Mouse (Mus musculus): ENCODE measurements around the gene Slc25a54. TPM values are rescaled to one million over a fixed set of nuclear protein-coding genes. Genes with fewer than 3 reads are reported as not detected.

Slc25a54 gene
- polyA plus RNA-seq, 1 experiment, result not detected

DNA sequence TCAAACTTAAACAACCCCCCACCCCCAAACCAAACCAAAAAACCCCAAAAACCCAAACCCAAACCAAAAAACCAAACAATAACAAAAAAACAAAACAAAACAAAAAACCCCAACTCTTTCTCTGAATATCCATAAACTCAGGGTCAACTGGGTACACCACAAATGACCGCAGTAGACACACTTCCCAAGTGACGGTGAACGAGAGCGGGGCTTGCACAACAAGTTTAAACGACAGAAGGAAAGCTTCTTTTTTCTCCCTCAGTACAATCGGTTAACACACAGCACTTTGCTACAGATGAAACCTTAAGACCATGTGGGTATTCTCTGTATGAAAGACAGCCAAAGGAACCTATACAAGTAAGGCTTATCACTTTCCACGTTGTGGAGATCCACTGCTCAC is 17.9 kb upstream of the Slc25a54 start:
- no peaks in the 10 kb centered on the region for H3K36me3 ChIP-seq (ENCODE audit: control insufficient read depth, insufficient read depth, low read length, poor library complexity, severe bottlenecking)
- H3K27me3 ChIP-seq (ENCODE audit: control insufficient read depth, insufficient read depth, low read length, poor library complexity, severe bottlenecking), result no peaks in the 10 kb centered on the region
- H3K4me3 ChIP-seq (ENCODE audit: low read depth, low read length), result no peak overlapping the region
- no peaks in the 10 kb centered on the region for H3K9me3 ChIP-seq (replicated peaks; ENCODE audit: control insufficient read depth, insufficient read depth, low read length, poor library complexity, severe bottlenecking)
- H3K9ac ChIP-seq (ENCODE audit: low read depth, poor library complexity, severe bottlenecking), result no peak overlapping the region
- H3K4me1 ChIP-seq (ENCODE audit: control insufficient read depth, insufficient read depth, low read length), result no peaks in the 10 kb centered on the region
- TF ChIP-seq CTCF (IDR thresholded peaks at IDR 0.05; ENCODE audit: low read depth, low read length) (no peak), POLR2A (IDR thresholded peaks at IDR 0.05; ENCODE audit: insufficient read depth, low read length) (no peak)
- no peak overlapping the region for H3K27ac ChIP-seq (ENCODE audit: insufficient read depth, low read length)

- H3K27me3 ChIP-seq (ENCODE audit: control insufficient read depth, insufficient read depth, low read length, poor library complexity, severe bottlenecking), result no peaks in the 10 kb centered on the region
- H3K9ac ChIP-seq (ENCODE audit: low read depth, poor library complexity, severe bottlenecking), result no peak overlapping the region
- H3K9me3 ChIP-seq (replicated peaks; ENCODE audit: control insufficient read depth, insufficient read depth, low read length, poor library complexity, severe bottlenecking), result no peaks in the 10 kb centered on the region
- H3K4me3 ChIP-seq (ENCODE audit: low read depth, low read length), result no peak overlapping the region
- H3K4me1 ChIP-seq (ENCODE audit: control insufficient read depth, insufficient read depth, low read length), result no peaks in the 10 kb centered on the region
- no peak overlapping the region for H3K27ac ChIP-seq (ENCODE audit: insufficient read depth, low read length)
- TF ChIP-seq CTCF (IDR thresholded peaks at IDR 0.05; ENCODE audit: low read depth, low read length) (no peak), EP300 (IDR thresholded peaks at IDR 0.05; ENCODE audit: insufficient read depth, low read depth, low read length) (no peak), POLR2A (IDR thresholded peaks at IDR 0.05; ENCODE audit: insufficient read depth, low read length) (no peak)
- H3K36me3 ChIP-seq (ENCODE audit: control insufficient read depth, insufficient read depth, low read length, poor library complexity, severe bottlenecking), result no peaks in the 10 kb centered on the region
Measured at GRCm38 (mm10) chr3:109062989-109063388, 17.3 kb upstream of the Slc25a54 start.

GRCm38 (mm10) chr3:109084418-109084817 is 4.1 kb downstream of the Slc25a54 start:
- H3K27me3 ChIP-seq (ENCODE audit: control insufficient read depth, insufficient read depth, low read length, poor library complexity, severe bottlenecking), result no peaks in the 10 kb centered on the region
- H3K4me1 ChIP-seq (ENCODE audit: control insufficient read depth, insufficient read depth, low read length), result no peaks in the 10 kb centered on the region
- no peaks in the 10 kb centered on the region for H3K9me3 ChIP-seq (replicated peaks; ENCODE audit: control insufficient read depth, insufficient read depth, low read length, poor library complexity, severe bottlenecking)
- H3K36me3 ChIP-seq (ENCODE audit: control insufficient read depth, insufficient read depth, low read length, poor library complexity, severe bottlenecking), result no peaks in the 10 kb centered on the region
- TF ChIP-seq POLR2A (IDR thresholded peaks at IDR 0.05; ENCODE audit: insufficient read depth, low read length) (no peak), CTCF (IDR thresholded peaks at IDR 0.05; ENCODE audit: low read depth, low read length) (no peak)
- H3K4me3 ChIP-seq (ENCODE audit: low read depth, low read length), result no peak overlapping the region
- H3K9ac ChIP-seq (ENCODE audit: low read depth, poor library complexity, severe bottlenecking), result no peak overlapping the region
- no peak overlapping the region for H3K27ac ChIP-seq (ENCODE audit: insufficient read depth, low read length)

GRCm38 (mm10) chr3:109088460-109088859 is 8.2 kb downstream of the Slc25a54 start:
- H3K27me3 ChIP-seq (ENCODE audit: control insufficient read depth, insufficient read depth, low read length, poor library complexity, severe bottlenecking), result no peaks in the 10 kb centered on the region
- H3K4me1 ChIP-seq (ENCODE audit: control insufficient read depth, insufficient read depth, low read length), result no peaks in the 10 kb centered on the region
- H3K4me3 ChIP-seq (ENCODE audit: low read depth, low read length), result no peak overlapping the region
- no peaks in the 10 kb centered on the region for H3K9me3 ChIP-seq (replicated peaks; ENCODE audit: control insufficient read depth, insufficient read depth, low read length, poor library complexity, severe bottlenecking)
- no peaks in the 10 kb centered on the region for H3K36me3 ChIP-seq (ENCODE audit: control insufficient read depth, insufficient read depth, low read length, poor library complexity, severe bottlenecking)
- no peak overlapping the region for H3K9ac ChIP-seq (ENCODE audit: low read depth, poor library complexity, severe bottlenecking)
- H3K27ac ChIP-seq (ENCODE audit: insufficient read depth, low read length), result no peak overlapping the region
- no peak for TF ChIP-seq CTCF (IDR thresholded peaks at IDR 0.05; ENCODE audit: low read depth, low read length)
- no peak for TF ChIP-seq POLR2A (IDR thresholded peaks at IDR 0.05; ENCODE audit: insufficient read depth, low read length)
- no peak for TF ChIP-seq EP300 (IDR thresholded peaks at IDR 0.05; ENCODE audit: insufficient read depth, low read depth, low read length)

DNA sequence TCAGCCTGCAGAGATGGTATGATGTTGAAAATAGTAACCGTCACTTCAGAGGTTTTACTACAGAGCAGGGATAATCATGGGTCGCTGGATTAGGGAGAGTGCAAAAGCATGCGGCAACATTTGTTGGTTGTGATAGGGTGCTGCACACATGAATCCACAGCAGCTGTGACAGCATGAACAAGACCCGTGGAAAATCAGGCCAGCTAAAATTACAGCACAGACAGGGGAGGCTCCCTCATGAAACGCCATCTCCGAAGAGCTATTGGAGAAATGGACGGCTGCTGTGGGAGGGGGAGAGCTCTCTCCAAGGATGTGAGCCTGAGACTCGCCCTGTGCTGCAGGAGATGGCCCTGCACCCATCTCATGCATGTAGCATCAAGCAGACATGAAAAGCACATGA is 24.4 kb downstream of the Slc25a54 start:
- no peaks in the 10 kb centered on the region for H3K27me3 ChIP-seq (ENCODE audit: control insufficient read depth, insufficient read depth, low read length, poor library complexity, severe bottlenecking)
- H3K4me3 ChIP-seq (ENCODE audit: low read depth, low read length), result no peak overlapping the region
- no peaks in the 10 kb centered on the region for H3K9me3 ChIP-seq (replicated peaks; ENCODE audit: control insufficient read depth, insufficient read depth, low read length, poor library complexity, severe bottlenecking)
- H3K36me3 ChIP-seq (ENCODE audit: control insufficient read depth, insufficient read depth, low read length, poor library complexity, severe bottlenecking), result no peaks in the 10 kb centered on the region
- TF ChIP-seq EP300 (IDR thresholded peaks at IDR 0.05; ENCODE audit: insufficient read depth, low read depth, low read length) (no peak), POLR2A (IDR thresholded peaks at IDR 0.05; ENCODE audit: insufficient read depth, low read length) (no peak), CTCF (IDR thresholded peaks at IDR 0.05; ENCODE audit: low read depth, low read length) (no peak)
- no peak overlapping the region for H3K9ac ChIP-seq (ENCODE audit: low read depth, poor library complexity, severe bottlenecking)
- H3K27ac ChIP-seq (ENCODE audit: insufficient read depth, low read length), result no peak overlapping the region
- H3K4me1 ChIP-seq (ENCODE audit: control insufficient read depth, insufficient read depth, low read length), result no peaks in the 10 kb centered on the region

DNA sequence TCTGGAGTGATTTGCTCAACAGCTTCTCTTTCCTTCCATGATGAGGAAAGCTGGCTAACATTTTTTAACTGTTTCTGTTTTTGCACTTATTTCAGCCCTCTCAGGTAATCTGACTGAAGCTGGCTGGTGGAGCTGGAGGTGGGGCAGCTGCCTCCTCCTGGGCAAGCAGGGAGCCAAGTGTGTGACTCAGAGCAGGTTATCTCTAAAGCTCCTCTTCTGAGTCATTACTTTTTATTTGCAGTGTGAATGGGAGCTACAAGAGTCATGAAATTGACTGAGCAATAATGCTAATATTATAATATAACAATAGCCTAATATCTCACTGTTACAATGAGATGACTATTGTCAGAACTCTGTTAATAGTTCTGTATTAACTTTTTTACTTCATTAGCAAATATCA is 36.9 kb downstream of the Slc25a54 start:
- Histone ChIP-seq H3K9ac (ENCODE audit: low read depth, poor library complexity, severe bottlenecking) (no peak overlapping the region), H3K4me3 (ENCODE audit: low read depth, low read length) (no peak overlapping the region), H3K36me3 (ENCODE audit: control insufficient read depth, insufficient read depth, low read length, poor library complexity, severe bottlenecking) (no peaks in the 10 kb centered on the region), H3K27me3 (ENCODE audit: control insufficient read depth, insufficient read depth, low read length, poor library complexity, severe bottlenecking) (no peaks in the 10 kb centered on the region), H3K27ac (ENCODE audit: insufficient read depth, low read length) (no peak overlapping the region), H3K4me1 (ENCODE audit: control insufficient read depth, insufficient read depth, low read length) (no peaks in the 10 kb centered on the region), H3K9me3 (replicated peaks; ENCODE audit: control insufficient read depth, insufficient read depth, low read length, poor library complexity, severe bottlenecking) (no peaks in the 10 kb centered on the region)
- TF ChIP-seq CTCF (IDR thresholded peaks at IDR 0.05; ENCODE audit: low read depth, low read length) (no peak), EP300 (IDR thresholded peaks at IDR 0.05; ENCODE audit: insufficient read depth, low read depth, low read length) (no peak), POLR2A (IDR thresholded peaks at IDR 0.05; ENCODE audit: insufficient read depth, low read length) (no peak)
